Mouse (Mus musculus) gastrocnemius, postnatal 25 days (tissue): ENCODE measurements around the gene Gm10401. TPM values are rescaled to one million over a fixed set of nuclear protein-coding genes. Genes with fewer than 3 reads are reported as not detected.
"Not testable (repeated sequence)": the region's sequence is repeated elsewhere in the genome, so short reads cannot be mapped to it uniquely, and the experiment has no call there.

Source experiments
- DNase-seq: peaks from one replicate; pipeline ENCODE4 v3.0.0; 2022
- total RNA-seq, 2 experiments: library from RNA; stranded (reverse); gene quantifications; 1 replicate in 1 of 2; 2 replicates in 1 of 2; pipeline ENCODE4 v1.2.3; 2021

Gm10401 gene
- total RNA-seq, 2 experiments from 2014 or later: not detected

DNA sequence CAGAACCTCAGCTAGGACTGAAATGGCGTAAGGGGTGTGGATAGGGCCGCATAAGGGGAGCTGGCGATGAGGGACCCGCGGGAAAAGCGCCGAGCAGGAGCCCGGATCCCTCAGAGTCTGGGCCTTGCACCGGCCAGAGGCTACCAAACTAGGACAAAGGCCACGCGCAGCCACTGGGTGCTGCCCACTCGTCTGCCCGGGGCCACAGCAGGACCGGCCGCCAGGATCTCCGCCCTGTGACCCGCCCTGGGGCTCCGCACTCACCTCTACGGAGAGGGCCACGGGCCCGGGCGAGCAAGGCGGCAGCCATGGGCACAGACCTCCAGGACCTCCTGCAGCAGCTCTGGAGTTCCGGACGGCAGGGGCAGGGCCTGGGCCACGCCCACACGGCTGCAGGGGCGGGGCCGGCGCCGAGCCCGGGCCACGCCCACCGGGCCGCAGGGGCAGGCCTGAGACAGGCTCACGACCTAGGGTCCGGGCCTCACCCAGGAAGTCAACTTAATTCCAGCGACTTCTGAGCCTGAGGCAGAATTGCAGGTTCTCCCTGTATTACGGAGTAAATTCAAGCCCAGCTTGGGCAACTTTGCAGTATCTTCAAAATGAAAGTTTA, 21.0 kb upstream of the Gm10401 start, which contains the start of gene Acads:
TSS of gene Acads (minus strand) at position 386 of the 610 bp plus-strand sequence.
- DNase-seq: peak; percentile 89

DNA sequence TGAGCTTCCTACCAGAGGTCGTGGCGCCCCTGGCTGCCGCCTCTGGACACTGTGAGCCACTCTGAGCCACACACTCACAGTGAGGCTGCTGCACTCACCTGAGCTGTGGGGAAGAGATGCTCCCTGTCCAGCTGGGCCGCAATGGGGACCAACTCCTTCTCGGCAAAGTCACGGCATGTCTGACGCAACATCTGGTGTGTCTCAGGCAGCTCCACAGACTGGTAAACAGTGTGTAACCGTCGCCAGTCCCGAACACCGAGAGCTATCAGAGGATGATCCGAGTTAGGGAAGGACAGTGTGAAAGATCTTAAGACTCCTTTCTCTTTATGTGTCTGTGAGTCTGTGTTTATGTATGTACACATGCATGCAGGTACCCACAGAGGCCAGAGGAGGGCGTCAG, 19.4 kb upstream of the Gm10401 start:
- DNase-seq: no peak

DNA sequence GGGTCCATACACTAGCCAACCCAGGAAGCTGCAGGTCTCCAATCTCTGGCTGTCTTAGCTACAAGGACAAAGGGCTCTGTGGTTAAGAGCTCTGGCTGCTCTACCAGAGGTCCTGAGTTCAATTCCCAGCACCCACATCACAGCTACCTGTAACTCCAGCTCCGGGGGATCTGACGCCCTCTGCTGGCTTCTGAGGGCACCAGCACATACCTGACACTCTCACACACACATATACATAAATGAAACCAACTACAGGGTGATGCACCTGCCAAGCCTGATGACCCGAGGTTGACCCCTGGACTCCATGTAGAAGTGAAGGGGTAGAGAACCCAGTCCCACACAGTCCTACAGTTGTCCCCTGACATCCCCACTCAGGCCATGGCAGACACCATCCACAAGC, 18.3 kb upstream of the Gm10401 start:
- DNase-seq: no peak

DNA sequence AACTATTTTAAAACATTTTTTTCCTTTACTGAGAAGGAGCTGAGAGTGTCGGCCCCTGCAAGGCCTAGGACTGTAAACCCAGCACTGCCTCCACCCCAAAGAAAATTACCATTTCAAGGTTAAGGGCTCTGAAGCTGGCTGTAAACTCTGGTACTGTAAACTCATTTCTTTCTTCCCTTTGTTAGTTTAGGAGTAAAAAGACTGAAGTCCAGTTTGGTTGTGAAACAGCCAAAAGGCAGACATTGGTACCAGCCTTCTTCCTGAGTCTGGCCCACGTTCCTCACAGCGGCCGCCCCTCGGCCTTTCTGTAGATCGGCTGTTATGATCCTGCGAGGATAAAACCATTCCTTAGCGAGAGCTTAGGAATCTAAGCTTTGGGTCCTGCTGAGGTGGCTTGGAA, 16.4 kb upstream of the Gm10401 start:
- no peak for DNase-seq

DNA sequence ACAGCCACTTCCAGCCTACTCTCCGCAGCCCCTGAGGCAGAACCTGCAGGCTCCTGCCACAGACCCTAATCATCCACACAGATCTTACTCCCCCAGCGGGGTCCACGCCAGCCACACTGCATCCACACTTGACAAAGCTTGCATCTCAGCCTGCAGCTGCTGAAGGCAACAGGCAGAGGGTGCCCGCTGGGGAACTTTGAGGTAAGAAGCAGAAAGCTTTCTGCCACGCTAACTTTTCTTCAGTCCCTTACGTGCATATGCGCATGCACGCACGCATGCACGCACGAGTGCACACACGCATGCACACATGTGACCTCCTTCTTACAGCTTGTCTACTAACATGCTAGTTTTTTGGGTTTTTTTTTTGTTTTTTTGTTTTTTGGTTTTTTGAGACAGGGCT, 15.1 kb upstream of the Gm10401 start:
- DNase-seq: no peak

DNA sequence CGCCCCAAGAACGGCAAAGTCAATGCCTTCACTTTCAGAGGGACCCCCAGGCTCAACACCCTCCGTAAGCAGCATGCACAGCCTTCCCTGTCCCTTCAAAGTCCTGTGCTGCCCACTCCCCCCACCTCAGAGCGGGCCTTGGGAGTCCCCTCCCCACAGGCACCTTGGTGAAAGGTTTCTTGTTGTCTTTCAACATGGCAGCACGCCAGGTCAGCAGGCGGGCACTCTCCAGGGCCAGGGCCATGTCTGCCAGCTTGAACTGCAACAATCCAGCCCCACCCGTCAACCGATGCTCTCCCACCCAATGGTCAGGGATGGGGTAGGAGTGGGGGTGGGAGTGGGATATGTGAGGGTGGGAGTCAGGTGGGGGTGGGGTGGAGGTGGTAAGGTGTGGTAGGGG, 13.1 kb upstream of the Gm10401 start:
- no peak for DNase-seq

DNA sequence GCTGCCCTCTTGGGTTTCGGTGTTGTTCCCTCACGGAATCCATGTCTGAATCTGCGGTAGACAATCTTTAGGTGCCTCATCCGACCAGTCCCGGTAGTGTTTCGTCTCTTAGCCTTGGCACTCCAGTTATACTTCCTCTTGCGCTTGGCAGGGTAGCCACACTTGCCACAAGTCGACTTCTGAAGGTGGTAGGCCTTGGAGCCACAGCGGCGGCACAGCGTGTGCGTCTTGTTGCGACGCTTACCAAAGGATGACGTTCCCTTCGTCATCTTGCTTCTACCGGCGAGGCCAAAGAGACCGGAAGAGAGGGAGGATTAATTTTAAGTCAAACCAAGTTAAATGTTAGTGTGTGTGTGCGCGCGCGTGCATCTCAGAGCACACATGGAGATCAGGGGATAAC, 5.2 kb upstream of the Gm10401 start:
- not testable (repeated sequence) for DNase-seq

DNA sequence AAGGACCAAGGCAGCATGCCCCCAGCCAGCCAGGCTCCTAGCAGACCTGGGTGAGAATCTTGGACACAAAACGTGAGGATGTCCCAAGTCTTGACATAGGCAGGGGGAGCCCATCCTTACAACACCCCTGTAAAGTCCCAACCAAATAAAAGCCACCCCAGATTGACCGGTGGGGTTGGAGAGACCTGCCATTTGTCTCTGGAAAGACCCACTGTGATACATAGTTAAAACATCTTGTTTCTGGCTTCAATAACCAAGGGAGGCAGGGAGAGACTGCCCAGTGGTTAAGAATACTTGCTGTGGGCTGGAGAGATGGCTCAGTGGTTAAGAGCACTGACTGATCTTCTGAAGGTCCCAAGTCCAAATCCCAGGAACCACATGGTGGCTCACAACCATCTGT, 4.1 kb upstream of the Gm10401 start:
- no peak for DNase-seq

DNA sequence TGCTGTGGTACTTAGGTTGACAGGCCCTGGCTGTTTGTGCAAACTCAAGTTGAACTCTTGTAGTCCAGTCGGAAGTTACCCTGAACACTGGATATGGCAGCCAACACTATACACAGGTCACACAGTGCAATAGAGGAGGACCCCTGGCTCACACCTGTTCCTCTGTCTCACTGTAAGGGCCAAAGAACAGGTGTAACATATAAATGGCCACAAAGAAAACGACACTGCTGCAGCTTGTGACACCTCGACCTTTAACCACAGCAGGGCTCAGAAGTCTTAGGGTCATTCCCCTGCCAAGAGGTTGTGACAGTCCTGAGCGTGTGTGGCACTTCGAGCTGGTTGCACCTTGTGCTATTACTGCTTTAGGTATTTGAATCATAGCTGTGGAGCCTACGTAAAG, 2.4 kb upstream of the Gm10401 start:
- DNase-seq: no peak

DNA sequence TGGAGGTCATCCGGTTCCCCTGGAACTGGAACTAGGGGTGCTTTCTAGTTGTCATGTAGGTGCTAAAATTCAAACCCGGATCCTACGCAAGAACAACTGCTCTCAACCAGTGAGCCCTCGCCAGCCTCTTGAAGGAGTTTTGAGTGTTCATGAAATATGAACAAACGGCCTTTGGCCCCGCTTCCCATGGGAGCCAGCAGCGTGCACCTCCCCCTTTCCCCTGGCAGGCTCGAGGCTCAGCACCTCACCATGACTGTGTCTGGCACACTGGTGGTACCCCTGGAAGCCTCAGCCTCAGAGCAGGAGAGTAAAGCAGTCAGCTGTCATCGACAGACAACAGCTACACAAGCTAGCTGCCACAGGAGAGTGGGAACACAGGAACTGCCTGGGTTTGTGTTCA, 1.9 kb upstream of the Gm10401 start:
- DNase-seq: no peak

DNA sequence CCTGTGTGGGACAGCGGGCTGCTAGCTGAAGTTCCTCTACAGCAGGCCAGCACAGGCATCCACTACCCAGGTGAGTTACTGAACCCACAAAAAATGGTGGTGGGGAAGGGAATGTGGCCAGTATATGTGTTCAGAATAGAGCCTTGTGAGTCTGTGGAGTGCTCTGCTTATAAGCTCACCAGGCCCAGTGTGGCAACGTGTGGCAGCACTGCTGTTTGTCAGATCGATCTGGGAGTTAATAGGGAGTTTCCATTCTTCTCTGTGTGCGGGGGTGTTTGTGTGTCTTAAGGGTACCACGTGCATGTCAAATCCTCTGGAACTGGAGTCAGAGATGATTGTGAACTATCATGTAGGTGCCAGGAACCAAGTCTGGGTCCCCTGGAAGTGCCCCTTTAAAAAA, 1.4 kb upstream of the Gm10401 start:
- no peak for DNase-seq

DNA sequence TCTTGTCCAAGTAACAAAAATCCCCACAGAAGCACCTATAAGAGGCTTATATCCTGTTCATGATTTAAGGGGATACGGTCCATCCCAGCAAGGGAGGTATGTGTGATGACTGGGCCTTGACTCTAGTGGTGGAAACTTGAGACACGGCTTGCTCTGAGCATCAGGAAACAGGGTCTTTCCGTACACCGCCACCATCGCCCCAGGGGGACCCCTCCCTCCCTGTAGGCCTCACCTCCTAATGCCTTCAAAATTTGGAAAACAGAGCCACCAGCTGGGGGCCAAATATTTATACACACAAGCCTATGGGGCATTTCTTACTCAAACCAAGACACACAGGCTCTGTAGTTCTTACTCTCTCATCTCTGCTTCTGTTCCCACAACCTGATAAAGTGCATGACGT, 6.3 kb downstream of the Gm10401 start:
- no peak for DNase-seq

DNA sequence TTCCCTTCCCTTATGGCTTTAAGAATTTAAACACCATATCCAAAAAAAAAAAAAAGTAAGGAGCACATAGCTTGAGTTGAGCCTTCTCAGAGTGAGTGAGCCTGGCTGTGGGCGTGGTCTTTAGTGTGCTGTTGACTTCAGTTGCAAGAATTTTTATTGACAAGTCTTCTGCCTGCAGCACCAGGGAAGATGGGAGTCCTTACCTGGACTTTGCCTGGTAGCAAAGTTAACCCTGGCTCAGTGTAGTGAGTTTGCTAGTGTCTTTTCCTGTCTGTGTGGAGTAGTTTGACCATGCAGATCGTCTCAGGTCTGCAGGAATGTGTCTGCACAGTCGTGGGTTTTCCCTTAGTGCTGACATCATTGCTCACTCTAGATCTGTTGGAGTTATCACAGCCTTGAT, 7.1 kb downstream of the Gm10401 start:
- DNase-seq: no peak

DNA sequence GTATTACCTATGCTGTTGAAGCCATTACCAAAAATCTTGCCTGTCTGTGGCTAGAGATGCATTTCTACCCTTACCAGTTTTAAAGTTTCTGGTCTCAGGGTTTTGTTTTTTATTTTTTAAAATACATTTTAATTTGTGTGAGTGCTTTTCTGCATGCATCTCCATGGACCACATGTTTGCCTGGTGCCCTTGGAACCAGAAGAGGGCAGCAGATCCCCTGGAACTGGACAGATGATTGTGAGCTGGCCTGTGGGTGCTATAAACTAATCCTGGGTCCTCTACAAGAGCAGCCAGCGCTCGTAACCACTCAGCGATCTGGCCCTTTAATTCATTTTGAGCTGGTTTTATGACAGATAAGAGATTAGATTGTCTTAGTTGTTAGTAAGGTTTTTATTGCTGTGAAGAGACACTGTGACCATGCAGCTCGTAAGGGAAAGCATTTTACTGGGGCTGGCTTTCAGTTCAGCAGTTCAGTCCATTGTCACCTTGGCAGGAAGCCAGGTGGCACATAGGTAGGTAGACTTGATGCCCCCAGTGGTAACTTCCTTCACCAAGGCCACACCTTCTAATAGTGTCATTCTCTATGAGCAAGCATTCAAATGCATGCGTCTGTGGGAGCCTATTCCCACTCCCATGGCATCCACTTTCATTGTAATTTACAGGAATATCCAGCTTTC, 8.4 kb downstream of the Gm10401 start:
- no peak for DNase-seq

DNA sequence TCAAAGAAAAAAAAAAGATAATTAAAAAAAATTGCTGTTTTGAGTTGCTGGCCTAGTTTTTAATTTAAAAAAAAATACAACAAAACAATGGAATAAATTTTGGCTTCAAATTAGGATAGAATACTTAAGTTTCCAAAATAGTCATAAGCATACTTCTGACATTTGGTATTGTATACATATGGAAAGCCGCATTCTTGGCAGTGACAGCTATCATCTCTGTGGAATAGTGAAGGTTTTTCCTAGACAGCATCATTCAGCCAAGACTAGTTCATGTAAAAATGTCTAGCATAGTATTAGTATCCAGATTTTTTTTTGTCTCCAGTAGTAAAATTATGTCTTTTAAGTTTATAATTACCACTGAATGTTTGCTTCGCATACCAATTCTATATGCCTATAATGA, 12.4 kb downstream of the Gm10401 start:
- DNase-seq: no peak

DNA sequence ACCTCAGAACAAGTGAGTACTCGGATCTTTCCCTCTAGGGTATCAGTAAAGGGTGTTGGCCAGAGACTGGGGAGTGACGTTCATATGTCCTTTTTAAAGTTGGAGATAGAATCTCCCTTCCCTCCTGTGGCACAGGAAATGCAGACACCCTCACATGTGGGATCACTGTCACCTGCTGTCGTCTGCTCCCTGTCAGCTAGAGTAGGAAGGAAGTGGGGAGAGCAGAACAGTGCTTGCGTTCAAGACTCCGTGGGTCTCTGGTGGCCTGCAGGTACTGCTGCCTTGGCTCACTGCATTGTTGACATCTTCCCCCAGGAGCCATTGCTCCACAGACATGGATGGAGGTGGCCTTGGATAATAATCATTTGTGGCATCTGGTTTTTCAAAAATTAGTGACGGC, 14.6 kb downstream of the Gm10401 start:
- no peak for DNase-seq

DNA sequence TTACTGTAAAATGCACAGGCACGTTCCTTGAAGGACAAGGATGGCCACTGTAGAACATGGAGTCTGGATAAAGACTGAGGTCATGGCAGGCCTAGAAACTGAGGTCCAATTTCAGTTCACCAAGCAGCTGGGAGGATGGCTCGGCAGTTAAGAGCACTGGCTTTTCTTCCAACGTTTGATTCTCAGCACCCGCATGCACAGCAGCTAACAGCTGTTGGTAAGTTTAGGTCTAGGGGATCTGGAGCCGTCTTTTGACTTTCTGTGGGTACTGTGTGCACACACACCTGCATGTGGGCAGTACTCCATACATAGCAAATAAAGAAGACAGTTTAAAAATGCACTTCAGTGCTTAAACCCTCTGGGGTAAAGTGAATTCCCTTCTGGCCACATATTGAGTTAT, 16.5 kb downstream of the Gm10401 start:
- DNase-seq: no peak

DNA sequence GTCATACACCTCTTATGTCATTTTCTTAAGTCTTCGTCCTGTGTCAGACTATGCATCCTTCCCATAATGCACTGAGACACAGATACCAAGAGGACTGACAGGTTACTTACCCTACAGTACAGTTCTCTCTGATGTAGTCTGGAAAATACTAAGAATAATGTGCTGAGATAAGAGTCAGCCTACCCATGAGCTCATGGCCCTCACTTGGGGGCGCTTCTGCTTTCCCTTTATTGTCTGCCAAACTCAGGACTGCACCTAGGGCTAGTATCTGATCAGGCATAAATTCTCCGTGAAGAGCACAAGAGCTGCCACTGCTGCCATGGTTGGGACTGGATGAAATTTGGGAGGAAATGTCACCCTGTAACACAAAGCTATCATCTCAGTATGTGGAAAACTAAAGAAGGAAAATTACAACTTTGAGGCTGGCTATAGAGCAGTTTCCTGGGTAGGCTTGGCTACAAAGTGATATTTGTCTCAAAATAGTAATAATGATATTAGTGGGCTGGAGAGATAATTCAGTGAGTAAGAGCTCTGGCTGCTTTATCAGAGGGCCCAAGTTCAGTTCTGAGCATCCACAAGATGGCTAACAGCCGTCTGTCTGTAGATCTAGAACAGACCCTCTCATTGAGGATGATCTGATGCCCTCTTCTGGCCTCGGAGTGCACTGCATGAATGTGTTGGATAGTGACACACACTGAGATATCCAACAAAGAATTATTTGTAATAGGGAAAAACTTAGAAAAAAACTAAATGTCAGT, 21.8 kb downstream of the Gm10401 start:
- DNase-seq: no peak

DNA sequence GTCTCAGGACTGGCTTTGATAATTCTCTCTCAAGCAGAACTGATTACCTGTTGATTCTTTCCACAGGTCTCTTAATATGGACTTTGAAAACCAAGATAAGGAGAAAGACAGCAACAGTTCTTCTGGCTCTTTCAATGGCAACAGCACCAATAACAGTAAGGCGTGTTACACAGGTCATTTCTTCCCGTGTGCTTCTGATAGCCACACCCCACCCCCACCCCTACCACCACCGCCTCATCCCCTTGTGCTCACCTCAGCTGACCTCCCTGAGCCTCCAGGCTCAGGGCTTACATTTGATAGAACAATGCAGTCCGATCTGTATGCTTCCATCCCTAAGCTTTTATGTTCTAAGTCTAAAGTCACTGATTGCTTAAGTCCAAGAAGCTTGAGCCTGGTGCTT, 23.3 kb downstream of the Gm10401 start:
- no peak for DNase-seq

DNA sequence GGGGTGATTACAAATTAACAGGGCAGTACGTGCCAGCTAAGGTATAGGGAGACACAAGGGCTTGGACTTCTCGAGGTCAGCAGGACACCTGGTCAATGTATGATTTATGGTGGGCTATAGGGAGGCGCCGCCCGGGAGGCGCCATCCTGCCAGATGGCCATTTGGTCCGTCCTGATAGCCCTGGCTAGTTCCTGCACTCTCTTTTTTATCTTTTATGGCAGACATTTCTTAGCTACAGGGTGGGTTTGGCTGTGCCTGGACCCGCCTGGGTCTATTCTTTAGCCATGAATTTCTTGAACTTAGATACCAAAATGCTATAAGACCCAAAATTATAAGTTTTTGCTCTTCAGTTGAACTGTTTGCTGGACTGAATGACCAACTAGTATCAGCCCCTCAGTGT, 24.8 kb downstream of the Gm10401 start:
- DNase-seq: not testable (repeated sequence)

DNA sequence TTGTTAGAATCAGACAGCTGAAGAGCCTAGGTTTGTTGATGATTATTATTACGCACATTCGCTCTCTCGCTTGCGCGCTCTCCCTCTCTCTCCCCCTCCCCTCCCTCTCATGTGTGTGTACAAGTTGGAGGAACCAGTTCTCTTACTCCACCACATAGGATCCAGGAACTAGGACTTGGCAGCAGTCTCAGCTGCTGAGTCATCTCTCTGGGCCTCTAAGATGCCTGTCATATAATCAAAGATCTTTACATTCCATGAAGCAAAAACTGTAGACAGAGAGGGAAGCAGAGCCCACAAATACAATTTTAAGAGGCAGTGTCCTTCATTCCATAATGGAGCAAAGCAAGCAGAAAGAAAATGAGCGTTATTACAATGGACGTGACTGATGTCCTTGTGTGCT, 26.0 kb downstream of the Gm10401 start:
- no peak for DNase-seq

DNA sequence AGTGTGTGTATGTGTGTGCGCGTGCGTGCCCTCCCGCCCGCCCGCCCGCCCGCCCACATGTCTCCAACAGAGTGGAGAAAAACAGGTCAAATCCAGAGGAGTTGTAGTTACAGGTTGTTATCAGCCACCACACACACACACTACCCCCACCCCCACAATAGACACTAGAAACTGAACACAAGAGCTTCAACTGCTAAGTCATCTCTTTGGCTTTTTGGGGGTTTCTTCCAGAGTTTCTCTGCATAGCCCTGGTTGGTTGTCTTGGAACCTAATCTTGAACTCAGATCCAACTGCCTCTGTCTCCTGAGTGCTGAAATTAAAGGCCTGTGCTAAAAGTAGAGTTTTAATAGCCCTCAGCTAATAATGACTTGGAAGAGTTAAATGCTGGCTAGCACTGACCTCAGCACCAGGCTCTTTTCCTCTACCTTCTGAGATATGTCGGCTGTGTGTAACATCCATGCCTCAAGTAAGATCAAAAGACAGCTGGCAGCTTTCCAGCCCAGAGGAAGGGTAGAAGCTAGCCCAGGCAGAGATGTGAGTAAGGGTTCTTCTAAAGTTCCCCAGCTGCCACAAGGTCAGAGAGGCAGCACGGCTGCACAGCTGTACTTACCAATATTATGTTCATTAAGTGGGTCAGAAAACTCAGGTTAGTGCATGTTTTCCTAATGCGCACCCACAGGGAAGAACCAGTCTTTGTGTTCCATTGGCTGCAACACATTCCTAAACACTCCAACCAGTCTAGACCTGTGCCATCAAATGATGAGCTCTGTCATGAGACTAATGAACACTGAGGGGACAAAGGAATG, 26.8 kb downstream of the Gm10401 start:
- no peak for DNase-seq

DNA sequence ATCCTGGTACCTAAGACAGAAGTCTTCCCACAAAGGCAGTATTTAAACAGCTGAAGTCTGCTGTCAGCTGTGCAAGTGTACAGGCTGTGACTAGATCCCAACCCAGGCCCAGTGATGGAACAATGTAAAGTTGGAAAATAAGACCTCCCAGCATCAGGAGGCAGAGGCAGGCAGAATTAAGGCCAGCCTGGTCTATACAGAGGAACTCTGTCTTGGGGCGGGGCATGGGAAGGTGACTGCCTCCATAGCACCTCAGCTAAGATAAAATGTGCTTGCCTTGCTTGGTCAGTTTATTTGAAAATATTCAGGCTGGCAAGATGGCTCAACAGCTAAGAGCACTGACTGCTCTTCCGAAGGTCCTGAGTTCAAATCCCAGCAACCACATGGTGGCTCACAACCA, 27.6 kb downstream of the Gm10401 start:
- DNase-seq: no peak
